Mouse (Mus musculus): ENCODE measurements at regions not wholly inside any gene's neighbourhood (a gene's known extent, or its start where the extent isn't known, plus 50 kb on each side); places are given as distances from the start of the nearest gene placed in this dataset.
A peak's percentile ranks its signal among the peaks of the same experiment; 100 is the strongest.

- Histone ChIP-seq H3K9me3 (ENCODE audit: control insufficient read depth, low read length) (no peaks in the 10 kb centered on the region), H3K9ac (ENCODE audit: low read length) (no peak overlapping the region), H3K4me3 (ENCODE audit: low read depth, low read length) (no peak overlapping the region), H3K36me3 (ENCODE audit: control insufficient read depth, insufficient read depth, low read length) (no peaks in the 10 kb centered on the region), H3K27ac (ENCODE audit: low read depth) (no peak overlapping the region), H3K27me3 (replicated peaks; ENCODE audit: control insufficient read depth, insufficient read depth, low read length) (no peaks in the 10 kb centered on the region), H3K4me2 (ENCODE audit: low read length) (no peak overlapping the region), H3K4me1 (replicated peaks; ENCODE audit: control insufficient read depth, insufficient read depth, low read length) (no peaks in the 10 kb centered on the region)
- DNase-seq (ENCODE audit: low spot score) (no peak), ATAC-seq (replicated peaks; ENCODE audit: low FRiP score, low TSS enrichment, low read depth) (no peak)
- 43% methylated on average over 6 of the region's 6 CpGs for WGBS
These were observed 481.0 kb downstream of the Lipi start for GRCm38 (mm10) chr16:75104894-75105293.

DNA sequence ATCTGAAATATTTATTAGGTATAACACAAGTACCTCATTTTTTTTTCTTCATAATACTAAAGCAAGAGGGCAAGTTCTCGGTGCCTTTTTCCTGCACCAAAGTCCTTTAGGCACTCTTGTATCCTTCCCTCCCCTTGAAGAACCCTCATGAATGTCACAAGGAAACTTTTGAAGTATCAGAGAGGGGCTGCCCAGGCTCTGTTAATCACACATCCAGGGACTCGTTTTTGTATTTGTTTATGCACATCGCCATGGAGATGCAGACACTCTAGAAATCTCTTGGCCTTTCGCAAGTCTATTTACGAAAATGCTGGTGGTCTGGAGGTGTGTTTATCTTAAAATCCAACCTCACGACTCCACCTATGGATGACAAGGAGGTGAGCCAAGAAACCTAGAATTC, 492.7 kb downstream of the Lipi start:
- no peak overlapping the region for H3K9ac ChIP-seq (ENCODE audit: low read length)
- H3K4me2 ChIP-seq (ENCODE audit: low read length): peak overlapping the region; percentile 39
- H3K9me3 ChIP-seq (ENCODE audit: control insufficient read depth, low read length): no peaks in the 10 kb centered on the region
- no peaks in the 10 kb centered on the region for H3K4me1 ChIP-seq (replicated peaks; ENCODE audit: control insufficient read depth, insufficient read depth, low read length)
- DNase-seq (ENCODE audit: low spot score) (no peak), ATAC-seq (replicated peaks; ENCODE audit: low FRiP score, low TSS enrichment, low read depth) (no peak)
- no peak overlapping the region for H3K27ac ChIP-seq (ENCODE audit: low read depth)
- no peaks in the 10 kb centered on the region for H3K36me3 ChIP-seq (ENCODE audit: control insufficient read depth, insufficient read depth, low read length)
- 24% methylated on average over 6 of the region's 6 CpGs for WGBS
- no peak overlapping the region for H3K4me3 ChIP-seq (ENCODE audit: low read depth, low read length)
- no peaks in the 10 kb centered on the region for H3K27me3 ChIP-seq (replicated peaks; ENCODE audit: control insufficient read depth, insufficient read depth, low read length)

DNA sequence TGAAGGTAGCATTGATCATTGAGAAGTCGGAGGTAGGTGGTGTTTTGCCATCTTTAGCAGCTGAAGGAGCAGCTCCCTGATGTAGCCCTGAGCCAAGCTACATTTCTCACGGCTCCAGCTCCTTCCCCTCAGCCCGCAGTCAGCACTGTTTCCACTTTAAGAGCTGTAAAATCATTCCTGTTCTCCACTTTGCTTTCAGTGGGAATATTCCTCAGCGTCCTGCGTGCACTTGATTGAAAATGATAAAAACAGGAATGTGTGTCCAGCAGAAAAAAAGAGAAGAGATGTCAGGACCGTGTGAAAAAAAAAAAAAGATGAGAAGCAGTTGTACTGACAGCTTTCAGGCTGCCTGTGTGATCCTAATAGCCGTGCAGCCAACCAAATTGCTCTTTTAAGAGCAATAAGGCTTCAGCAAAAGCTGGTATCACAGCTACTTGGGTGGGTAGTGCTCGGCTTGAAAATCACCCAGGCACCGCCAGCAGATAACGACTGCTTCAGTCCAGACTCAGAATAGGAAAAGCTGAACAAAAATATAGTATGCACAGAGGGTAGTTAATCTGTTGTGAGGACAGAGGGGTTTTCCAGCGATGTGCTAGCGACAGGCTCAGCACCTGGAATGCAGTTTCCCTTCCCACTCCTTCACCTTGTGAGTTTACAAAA, 493.3 kb downstream of the Lipi start:
- no peak overlapping the region for H3K9ac ChIP-seq (ENCODE audit: low read length)
- peak overlapping the region; percentile 39 for H3K4me2 ChIP-seq (ENCODE audit: low read length)
- no peak for DNase-seq (ENCODE audit: low spot score)
- 7% methylated on average over 12 of the region's 12 CpGs for WGBS
- H3K27me3 ChIP-seq (replicated peaks; ENCODE audit: control insufficient read depth, insufficient read depth, low read length): no peaks in the 10 kb centered on the region
- H3K4me1 ChIP-seq (replicated peaks; ENCODE audit: control insufficient read depth, insufficient read depth, low read length): no peaks in the 10 kb centered on the region
- ATAC-seq (replicated peaks; ENCODE audit: low FRiP score, low TSS enrichment, low read depth): no peak
- H3K36me3 ChIP-seq (ENCODE audit: control insufficient read depth, insufficient read depth, low read length): no peaks in the 10 kb centered on the region
- H3K9me3 ChIP-seq (ENCODE audit: control insufficient read depth, low read length): no peaks in the 10 kb centered on the region
- no peak overlapping the region for H3K27ac ChIP-seq (ENCODE audit: low read depth)
- no peak overlapping the region; the same call in 1 of the 2 replicates for H3K4me3 ChIP-seq (ENCODE audit: low read depth, low read length)

GRCm38 (mm10) chr16:75091931-75092330, 493.9 kb downstream of the Lipi start:
- Histone ChIP-seq H3K4me2 (ENCODE audit: low read length) (peak overlapping the region; percentile 39), H3K4me1 (replicated peaks; ENCODE audit: control insufficient read depth, insufficient read depth, low read length) (no peaks in the 10 kb centered on the region), H3K36me3 (ENCODE audit: control insufficient read depth, insufficient read depth, low read length) (no peaks in the 10 kb centered on the region), H3K4me3 (ENCODE audit: low read depth, low read length) (no peak overlapping the region), H3K27ac (ENCODE audit: low read depth) (no peak overlapping the region), H3K9ac (ENCODE audit: low read length) (no peak overlapping the region), H3K9me3 (ENCODE audit: control insufficient read depth, low read length) (no peaks in the 10 kb centered on the region), H3K27me3 (replicated peaks; ENCODE audit: control insufficient read depth, insufficient read depth, low read length) (no peaks in the 10 kb centered on the region)
- DNase-seq (ENCODE audit: low spot score) (no peak), ATAC-seq (replicated peaks; ENCODE audit: low FRiP score, low TSS enrichment, low read depth) (no peak)
- WGBS: 48% methylated on average over 2 of the region's 2 CpGs

- 62% methylated on average over 6 of the region's 6 CpGs for WGBS
- H3K27ac ChIP-seq (ENCODE audit: low read depth): no peak overlapping the region
- no peak overlapping the region for H3K9ac ChIP-seq (ENCODE audit: low read length)
- no peak overlapping the region for H3K4me3 ChIP-seq (ENCODE audit: low read depth, low read length)
- ATAC-seq (replicated peaks; ENCODE audit: low FRiP score, low TSS enrichment, low read depth) (no peak), DNase-seq (ENCODE audit: low spot score) (no peak)
- no peak overlapping the region for H3K4me2 ChIP-seq (ENCODE audit: low read length)
- H3K9me3 ChIP-seq (ENCODE audit: control insufficient read depth, low read length): no peaks in the 10 kb centered on the region
- no peaks in the 10 kb centered on the region for H3K27me3 ChIP-seq (replicated peaks; ENCODE audit: control insufficient read depth, insufficient read depth, low read length)
- H3K4me1 ChIP-seq (replicated peaks; ENCODE audit: control insufficient read depth, insufficient read depth, low read length): no peaks in the 10 kb centered on the region
- H3K36me3 ChIP-seq (ENCODE audit: control insufficient read depth, insufficient read depth, low read length): no peaks in the 10 kb centered on the region
These were observed 496.4 kb downstream of the Lipi start for GRCm38 (mm10) chr16:75089383-75090035.

GRCm38 (mm10) chr16:75088701-75089100, 497.2 kb downstream of the Lipi start:
- no peak overlapping the region for H3K9ac ChIP-seq (ENCODE audit: low read length)
- H3K27ac ChIP-seq (ENCODE audit: low read depth): no peak overlapping the region
- no peaks in the 10 kb centered on the region for H3K4me1 ChIP-seq (replicated peaks; ENCODE audit: control insufficient read depth, insufficient read depth, low read length)
- no peaks in the 10 kb centered on the region for H3K36me3 ChIP-seq (ENCODE audit: control insufficient read depth, insufficient read depth, low read length)
- no peak overlapping the region for H3K4me2 ChIP-seq (ENCODE audit: low read length)
- no peaks in the 10 kb centered on the region for H3K9me3 ChIP-seq (ENCODE audit: control insufficient read depth, low read length)
- DNase-seq (ENCODE audit: low spot score): no peak
- H3K4me3 ChIP-seq (ENCODE audit: low read depth, low read length): no peak overlapping the region
- no peak for ATAC-seq (replicated peaks; ENCODE audit: low FRiP score, low TSS enrichment, low read depth)
- no peaks in the 10 kb centered on the region for H3K27me3 ChIP-seq (replicated peaks; ENCODE audit: control insufficient read depth, insufficient read depth, low read length)
- WGBS: 88% methylated on average over 5 of the region's 5 CpGs

GRCm38 (mm10) chr16:75065281-75065680, 520.6 kb downstream of the Lipi start:
- WGBS: 83% methylated on average over 5 of the region's 5 CpGs
- ATAC-seq (replicated peaks; ENCODE audit: low FRiP score, low TSS enrichment, low read depth) (no peak), DNase-seq (ENCODE audit: low spot score) (no peak)
- Histone ChIP-seq H3K27ac (ENCODE audit: low read depth) (no peak overlapping the region), H3K4me3 (ENCODE audit: low read depth, low read length) (no peak overlapping the region), H3K9me3 (ENCODE audit: control insufficient read depth, low read length) (no peaks in the 10 kb centered on the region), H3K27me3 (replicated peaks; ENCODE audit: control insufficient read depth, insufficient read depth, low read length) (no peaks in the 10 kb centered on the region), H3K4me1 (replicated peaks; ENCODE audit: control insufficient read depth, insufficient read depth, low read length) (no peaks in the 10 kb centered on the region), H3K36me3 (ENCODE audit: control insufficient read depth, insufficient read depth, low read length) (no peaks in the 10 kb centered on the region), H3K4me2 (ENCODE audit: low read length) (no peak overlapping the region), H3K9ac (ENCODE audit: low read length) (no peak overlapping the region)

DNA sequence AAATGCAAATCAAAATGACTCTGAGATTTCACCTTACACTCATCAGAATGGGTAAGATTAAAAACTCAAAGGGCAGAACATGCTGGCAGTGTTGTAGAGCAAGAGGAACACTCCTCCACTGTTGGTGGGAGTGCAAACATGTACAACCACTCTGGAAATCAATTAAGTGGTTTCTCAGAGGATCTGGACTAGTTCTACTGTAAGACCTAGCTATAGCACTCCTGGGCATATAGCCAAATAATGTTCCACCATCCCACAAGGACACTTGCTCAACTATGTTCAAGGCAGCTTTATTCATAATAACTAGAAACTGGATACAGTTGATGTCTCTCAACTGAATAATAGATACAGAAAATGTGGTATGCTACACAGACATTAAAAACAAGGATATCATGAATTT, 532.9 kb downstream of the Lipi start:
- H3K9me3 ChIP-seq (ENCODE audit: control insufficient read depth, low read length): no peaks in the 10 kb centered on the region
- no peaks in the 10 kb centered on the region for H3K4me1 ChIP-seq (replicated peaks; ENCODE audit: control insufficient read depth, insufficient read depth, low read length)
- no peaks in the 10 kb centered on the region for H3K27me3 ChIP-seq (replicated peaks; ENCODE audit: control insufficient read depth, insufficient read depth, low read length)
- no peak overlapping the region for H3K9ac ChIP-seq (ENCODE audit: low read length)
- H3K27ac ChIP-seq (ENCODE audit: low read depth): no peak overlapping the region
- H3K36me3 ChIP-seq (ENCODE audit: control insufficient read depth, insufficient read depth, low read length): no peaks in the 10 kb centered on the region
- DNase-seq (ENCODE audit: low spot score): no peak
- no peak overlapping the region for H3K4me2 ChIP-seq (ENCODE audit: low read length)
- no peak for ATAC-seq (replicated peaks; ENCODE audit: low FRiP score, low TSS enrichment, low read depth)
- no peak overlapping the region for H3K4me3 ChIP-seq (ENCODE audit: low read depth, low read length)

- DNase-seq (ENCODE audit: low spot score) (no peak), ATAC-seq (replicated peaks; ENCODE audit: low FRiP score, low TSS enrichment, low read depth) (no peak)
- Histone ChIP-seq H3K9ac (ENCODE audit: low read length) (no peak overlapping the region), H3K27me3 (replicated peaks; ENCODE audit: control insufficient read depth, insufficient read depth, low read length) (no peaks in the 10 kb centered on the region), H3K4me1 (replicated peaks; ENCODE audit: control insufficient read depth, insufficient read depth, low read length) (no peaks in the 10 kb centered on the region), H3K4me2 (ENCODE audit: low read length) (no peak overlapping the region), H3K36me3 (ENCODE audit: control insufficient read depth, insufficient read depth, low read length) (no peaks in the 10 kb centered on the region), H3K4me3 (ENCODE audit: low read depth, low read length) (no peak overlapping the region), H3K9me3 (ENCODE audit: control insufficient read depth, low read length) (no peaks in the 10 kb centered on the region), H3K27ac (ENCODE audit: low read depth) (no peak overlapping the region)
- WGBS: 84% methylated on average over 2 of the region's 2 CpGs
These were observed 539.9 kb downstream of the Lipi start for GRCm38 (mm10) chr16:75045969-75046368.
